Mouse (Mus musculus) large intestine, adult 2 months (tissue): ENCODE measurements around the gene Kcnq2. TPM values are rescaled to one million over a fixed set of nuclear protein-coding genes. Genes with fewer than 3 reads are reported as not detected.

Source experiments
- DNase-seq: peaks from one replicate; pipeline ENCODE4 v3.0.0-alpha.2; 2012; ENCODE audit warnings: low read depth, low spot score
- whole genome bisulfite sequencing: fragments of 180-500 bp; shearing (Covaris S2); methylation state at CpG from one replicate; pipeline ENCODE4 v1.1.7; 2018; 5-methylcytosine and 5-hydroxymethylcytosine counted together
- polyA plus RNA-seq: library from polyadenylated mRNA; depleted of rRNA; stranded (reverse); fragments of >200 nt; gene quantifications from 2 replicates; pipeline ENCODE4 v1.2.3, GENCODE M21; 2012

Gene Kcnq2
- polyA plus RNA-seq, 1 experiment: 0.37 TPM

DNA sequence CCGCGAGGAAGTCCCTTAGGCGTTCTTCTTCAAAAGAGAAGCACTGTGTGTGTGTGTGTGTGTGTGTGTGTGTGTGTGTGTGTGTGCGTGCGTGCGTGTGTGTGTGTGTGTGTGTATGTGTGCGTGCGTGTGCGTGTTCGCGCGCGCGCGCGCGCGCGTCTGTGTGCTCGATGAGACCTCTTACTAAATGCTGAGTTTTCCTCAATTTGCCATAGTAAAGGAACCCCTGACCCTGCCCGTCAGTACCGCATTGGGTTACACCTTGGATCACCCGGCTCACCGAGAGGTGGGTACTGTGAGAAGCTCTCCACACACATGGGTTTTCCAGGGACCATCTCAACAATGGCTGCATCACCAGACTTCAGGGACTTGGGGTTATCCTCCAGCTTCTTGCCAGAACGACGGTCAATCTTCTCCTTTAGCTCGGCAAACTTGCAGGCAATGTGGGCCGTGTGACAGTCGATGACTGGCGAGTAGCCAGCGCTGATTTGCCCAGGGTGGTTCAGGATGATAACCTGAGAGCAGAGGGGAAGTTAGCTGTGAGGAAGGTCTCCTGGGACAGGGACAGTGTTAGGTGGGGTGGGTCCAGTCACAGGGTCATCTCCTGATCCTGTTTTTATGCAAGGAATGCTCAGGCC, 13.3 kb upstream of the Kcnq2 start:
- WGBS: 20% methylated on average over 31 of the region's 31 CpGs
- DNase-seq: no peak

DNA sequence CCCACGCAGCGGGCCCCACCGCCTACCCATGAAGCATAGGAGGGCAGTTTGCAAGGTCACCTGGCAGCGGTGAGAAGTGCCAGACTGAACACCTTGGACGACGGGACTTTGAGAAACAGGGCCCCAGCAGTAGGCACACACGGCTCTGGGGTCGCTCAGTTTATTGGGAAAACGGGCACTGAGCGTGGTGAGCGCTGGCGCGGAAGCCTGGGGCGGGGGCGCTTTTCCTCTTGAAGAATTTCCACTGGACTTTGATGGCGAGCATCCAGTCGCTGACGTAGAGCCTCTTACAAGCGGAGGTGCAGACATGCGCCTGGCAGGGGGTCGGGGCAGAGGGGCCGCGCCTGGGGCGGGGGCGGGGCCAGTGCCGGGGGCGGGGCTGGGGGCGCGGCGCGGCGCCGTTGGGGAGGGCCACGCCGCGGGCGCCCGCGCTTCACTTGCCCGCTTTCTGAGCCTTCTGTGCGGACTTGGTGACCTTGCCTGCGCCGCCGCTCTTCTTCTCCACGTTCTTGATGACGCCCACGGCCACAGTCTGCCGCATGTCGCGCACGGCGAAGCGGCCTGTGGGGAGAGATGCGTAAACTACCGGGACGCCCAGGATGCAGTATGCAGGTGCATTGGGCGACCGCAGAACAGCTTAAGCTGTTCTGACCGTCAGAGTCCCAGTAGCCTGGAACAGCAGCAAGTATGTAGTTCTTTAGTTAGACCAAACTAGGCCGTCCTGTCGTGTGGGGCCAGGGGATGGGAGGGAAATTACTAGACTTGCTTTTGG, 12.6 kb upstream of the Kcnq2 start:
- 1% methylated on average over 61 of the region's 61 CpGs for WGBS
- DNase-seq: no peak

DNA sequence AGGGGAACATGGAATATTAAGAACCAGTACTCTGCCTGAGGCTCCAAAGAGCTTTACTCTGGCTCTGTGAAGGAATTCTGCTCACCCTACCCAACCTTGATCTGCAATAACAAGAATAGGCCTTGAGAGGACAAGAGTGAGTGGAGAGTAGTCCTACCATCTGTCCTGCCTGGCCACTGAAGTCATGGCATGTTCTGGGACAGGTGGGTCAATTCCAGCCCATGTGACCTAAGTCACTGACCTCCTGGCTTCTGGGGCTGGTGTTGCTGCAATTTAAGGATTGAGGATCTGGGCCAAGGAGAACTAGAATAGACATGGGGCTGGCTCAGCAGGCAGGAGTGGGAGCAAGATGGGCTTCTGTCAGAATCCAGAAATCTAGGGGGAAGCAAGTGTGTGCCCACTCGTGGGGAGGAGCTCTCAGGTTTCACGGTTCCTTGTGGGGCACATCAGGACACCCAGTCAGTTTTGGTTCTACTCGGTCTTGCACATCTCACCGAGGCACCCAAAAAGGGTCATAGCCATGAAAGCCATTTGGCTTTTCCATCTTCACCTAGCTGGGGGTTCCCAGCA, 12.0 kb upstream of the Kcnq2 start:
- 47% methylated on average over 4 of the region's 4 CpGs for WGBS
- no peak for DNase-seq

DNA sequence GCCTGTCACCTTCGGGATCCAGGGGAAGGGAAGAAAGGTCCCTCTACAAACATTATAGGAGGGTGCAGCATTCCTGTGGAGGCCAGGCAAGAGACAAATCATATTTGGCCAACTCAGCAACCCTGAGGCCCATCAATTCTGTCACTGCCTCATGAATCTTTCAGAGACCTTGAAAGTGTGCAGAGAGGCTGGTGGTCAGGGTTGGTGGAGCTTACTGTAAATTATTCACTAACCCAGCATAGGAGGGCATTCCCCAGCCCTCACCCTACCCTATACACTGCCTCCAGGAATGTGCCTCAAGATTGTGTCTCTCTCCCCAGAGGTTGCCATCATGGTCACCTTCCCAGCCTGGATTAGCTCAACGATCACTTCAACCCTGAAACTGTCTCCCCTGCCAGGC, 9.6 kb upstream of the Kcnq2 start:
- 62% methylated on average over 2 of the region's 2 CpGs for WGBS
- no peak for DNase-seq

DNA sequence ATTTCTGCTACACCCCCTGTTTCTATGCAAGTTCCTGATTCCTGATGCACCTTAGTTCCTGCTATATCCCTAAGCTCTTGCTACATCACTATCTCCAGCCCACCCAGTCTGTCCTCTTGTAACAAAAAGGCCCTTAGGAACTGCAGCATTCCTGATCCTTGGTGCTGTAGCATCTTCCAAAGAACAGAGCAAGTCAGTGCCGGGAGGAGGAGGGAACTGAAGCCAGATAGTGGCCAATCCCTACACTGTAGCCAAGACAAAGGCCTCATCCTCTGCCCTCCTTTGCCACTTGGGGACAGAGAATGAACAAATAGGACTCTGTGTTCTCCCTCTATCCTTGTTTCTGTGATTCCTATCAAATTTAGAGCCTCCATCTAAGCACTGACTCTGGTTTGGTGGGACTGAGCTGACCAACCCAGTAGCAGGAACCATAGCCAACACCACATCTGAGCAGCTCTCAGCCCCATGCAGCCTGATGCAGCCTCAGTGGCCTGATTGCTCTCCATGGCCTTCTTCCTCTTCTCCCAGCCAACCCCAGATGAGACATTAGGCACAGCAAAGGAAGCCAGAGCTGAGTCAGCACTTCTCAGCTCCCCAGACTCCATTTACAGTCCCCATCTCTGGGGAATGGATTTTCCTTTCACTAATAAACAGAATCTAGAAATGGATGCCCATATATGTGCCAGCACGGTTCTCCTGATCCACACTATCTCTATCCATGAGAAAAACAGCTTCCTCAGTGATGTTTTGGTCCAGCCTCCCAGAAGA, 8.6 kb upstream of the Kcnq2 start:
- DNase-seq: no peak
- 52% methylated on average over 2 of the region's 2 CpGs for WGBS

DNA sequence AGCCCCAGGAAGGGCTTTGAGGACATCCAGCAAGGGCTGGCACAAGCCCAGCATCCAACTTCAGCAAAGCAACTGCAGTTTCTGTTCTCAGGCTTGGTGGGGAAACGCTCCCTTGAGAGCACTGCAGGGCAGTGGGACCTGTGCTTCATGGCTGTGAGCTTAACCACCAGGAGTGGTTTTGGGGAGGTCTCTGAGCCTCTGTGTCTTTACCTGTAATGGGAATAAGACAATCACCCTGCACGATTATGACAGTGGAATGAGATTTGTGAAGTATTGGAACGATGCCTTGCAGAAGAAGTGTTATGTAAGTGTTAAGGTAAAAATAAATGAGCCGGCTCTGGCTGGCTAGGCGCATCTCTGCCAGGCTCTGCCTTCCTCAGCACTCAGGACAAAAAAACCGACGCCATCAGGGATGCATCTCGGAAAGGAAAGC, 7.6 kb upstream of the Kcnq2 start:
- WGBS: 66% methylated on average over 8 of the region's 8 CpGs
- DNase-seq: no peak

DNA sequence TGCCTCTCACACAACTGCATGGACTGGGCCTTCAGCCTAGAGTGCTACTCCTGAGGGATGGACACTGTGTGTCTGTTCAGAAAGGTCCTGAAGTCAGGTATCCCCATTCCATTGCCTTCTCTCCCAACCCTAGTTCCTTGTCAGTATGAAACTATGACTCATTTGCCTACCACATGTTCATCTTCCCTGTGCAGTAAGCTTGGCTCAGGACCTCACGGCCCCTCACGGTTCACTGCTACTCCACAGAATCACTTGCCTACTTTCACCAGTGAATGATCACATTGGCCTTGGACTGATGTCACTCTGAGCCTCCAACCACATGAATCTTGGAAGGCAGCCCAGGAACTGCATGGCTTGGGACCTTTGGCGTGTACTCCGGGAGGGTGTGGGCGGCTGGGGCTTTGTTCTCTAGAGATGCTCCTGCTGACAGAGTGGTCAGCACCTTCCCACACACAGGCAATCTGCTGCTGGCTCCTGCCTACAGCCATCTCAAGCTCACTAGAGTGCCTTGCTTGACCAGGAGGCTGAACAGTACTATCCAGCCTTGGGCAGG, 4.6 kb upstream of the Kcnq2 start:
- 76% methylated on average over 5 of the region's 5 CpGs for WGBS
- no peak for DNase-seq

DNA sequence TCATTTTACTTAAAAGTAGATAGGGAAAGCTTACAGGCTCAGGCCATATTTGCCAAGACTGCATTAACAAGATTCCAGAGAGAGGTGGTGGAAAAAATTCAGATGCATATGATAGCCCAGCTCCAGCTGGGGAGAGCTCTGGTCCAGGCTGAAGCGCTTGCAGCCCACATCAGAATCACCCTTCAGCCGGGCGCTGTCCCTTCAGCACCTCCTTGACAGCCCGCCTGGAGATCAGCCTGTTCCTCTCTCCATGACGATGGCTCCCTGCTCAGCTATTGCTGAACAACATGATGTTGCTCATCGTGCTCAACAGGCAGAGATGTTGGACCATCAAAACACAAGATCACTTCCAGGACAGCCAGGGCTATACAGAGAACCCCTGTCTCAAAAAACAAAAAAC, 1.8 kb upstream of the Kcnq2 start:
- no peak for DNase-seq
- 5% methylated on average over 6 of the region's 6 CpGs for WGBS

DNA sequence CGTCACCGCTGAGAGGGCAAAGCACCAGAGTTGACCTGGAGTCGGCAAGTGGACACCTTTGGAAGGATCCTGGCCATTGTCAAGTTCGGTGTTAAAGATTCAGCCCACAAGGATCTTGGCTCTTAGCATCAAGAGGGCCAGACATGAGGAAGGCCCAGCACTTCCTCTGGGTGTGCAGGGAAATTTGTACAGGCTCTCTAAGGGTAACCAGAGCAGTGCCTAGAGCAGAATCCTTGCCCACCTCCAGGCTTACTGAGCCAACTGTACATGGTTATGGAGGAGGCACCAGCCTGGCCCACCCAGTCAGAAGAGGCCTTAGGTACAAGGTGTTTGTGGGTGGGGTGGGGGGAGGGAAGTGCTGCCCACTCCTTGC, 332 bp upstream of the Kcnq2 start:
- DNase-seq: no peak
- 8% methylated on average over 4 of the region's 4 CpGs for WGBS

DNA sequence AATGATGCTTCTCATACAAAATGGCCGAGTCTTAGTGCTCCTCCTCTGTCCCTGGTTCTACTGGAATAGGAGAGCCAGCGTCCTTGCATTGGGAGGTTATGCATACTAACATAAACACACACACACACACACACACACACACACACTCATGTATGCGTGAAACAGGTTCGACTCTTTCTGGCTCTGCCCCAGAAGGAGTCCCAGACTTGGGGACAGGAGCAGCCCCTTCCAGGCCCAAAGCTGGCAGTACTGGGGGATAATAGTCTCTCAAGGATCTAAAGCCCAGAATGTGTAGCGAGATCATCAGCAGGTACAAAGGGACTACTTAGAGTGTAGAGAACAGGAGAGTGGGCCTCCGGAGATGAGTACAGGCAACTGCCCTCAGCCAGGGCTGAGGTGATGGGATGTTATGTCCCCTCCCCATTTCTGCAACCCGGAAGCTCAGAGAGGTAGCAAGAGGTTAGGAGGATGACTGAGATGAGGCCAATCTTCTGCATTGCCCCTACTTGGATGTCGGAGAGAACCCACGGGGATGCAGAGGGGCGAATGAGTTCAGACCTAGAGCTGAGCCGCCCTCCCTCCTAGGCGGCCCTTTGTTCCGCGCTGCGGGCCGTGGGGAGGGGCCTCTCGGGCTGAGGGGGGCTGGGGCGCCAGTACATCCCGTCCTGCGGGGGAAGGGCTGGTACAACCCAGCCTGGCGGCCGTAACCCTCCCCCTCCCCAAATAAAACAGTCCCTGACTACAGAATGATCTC, 1.1 kb downstream of the Kcnq2 start:
- 6% methylated on average over 22 of the region's 22 CpGs for WGBS
- no peak for DNase-seq

DNA sequence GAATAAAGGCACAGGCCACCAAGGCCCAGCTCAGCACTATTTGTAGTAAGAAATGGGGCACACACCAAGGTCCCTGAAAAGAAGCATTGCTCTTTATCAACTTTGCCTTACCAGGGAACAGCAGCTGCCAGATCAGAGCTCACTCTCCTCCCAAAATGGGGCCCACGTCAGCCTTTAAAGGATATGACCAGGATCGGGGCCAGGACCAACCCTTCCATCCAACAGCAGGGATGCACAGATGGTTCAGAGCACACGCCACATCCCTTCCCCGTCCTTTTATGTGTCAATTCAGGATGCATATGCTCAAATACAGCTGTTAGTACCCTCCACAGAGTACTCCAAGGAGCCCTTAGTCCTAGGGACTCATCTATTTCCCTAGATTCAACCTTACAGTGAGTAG, 4.9 kb downstream of the Kcnq2 start:
- WGBS: 51% methylated on average over 4 of the region's 4 CpGs

DNA sequence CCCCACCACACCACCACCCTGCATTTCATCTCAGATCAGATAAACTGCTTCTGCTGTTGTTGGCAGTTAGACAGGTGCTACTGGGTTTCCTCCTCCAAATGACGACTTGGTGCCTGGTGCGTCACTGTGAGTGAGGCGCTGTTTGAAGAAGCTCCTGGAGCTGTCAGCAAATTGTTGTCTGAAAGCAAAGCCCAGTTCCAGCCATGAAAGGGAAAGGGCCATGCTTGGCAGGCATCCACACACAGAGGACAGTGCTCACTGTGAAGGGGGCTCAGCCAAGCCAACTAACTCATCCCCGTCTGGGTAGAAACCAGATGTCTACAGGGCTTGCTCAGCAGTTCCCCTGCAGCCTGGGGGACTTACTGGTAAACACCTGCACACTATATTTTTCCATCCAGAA, 6.1 kb downstream of the Kcnq2 start:
- DNase-seq: no peak

More for the DNA sequence above, 4.9 kb downstream of the Kcnq2 start:
- DNase-seq: no peak

DNA sequence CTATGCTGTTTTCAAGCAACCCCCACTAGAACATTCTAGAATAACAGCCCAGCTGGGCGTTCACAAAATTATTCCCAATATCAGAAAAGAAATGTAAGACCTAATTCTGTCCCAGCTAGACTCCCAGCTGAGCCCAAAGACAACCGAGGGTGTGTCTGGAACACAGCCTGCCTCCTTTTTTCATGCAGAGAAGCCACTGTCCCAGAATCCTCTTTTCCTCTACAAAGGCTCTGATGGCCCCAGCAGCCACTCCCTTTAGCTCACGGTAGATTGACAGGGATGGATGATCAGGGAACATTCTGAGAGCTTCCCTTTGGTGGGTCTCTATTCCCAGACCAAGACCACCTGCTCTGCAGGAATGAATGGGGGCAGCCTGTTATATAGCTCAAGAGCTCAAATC, 7.3 kb downstream of the Kcnq2 start:
- 35% methylated on average over 3 of the region's 3 CpGs for WGBS
- no peak for DNase-seq

More for the DNA sequence above, 6.1 kb downstream of the Kcnq2 start:
- 66% methylated on average over 4 of the region's 4 CpGs for WGBS

DNA sequence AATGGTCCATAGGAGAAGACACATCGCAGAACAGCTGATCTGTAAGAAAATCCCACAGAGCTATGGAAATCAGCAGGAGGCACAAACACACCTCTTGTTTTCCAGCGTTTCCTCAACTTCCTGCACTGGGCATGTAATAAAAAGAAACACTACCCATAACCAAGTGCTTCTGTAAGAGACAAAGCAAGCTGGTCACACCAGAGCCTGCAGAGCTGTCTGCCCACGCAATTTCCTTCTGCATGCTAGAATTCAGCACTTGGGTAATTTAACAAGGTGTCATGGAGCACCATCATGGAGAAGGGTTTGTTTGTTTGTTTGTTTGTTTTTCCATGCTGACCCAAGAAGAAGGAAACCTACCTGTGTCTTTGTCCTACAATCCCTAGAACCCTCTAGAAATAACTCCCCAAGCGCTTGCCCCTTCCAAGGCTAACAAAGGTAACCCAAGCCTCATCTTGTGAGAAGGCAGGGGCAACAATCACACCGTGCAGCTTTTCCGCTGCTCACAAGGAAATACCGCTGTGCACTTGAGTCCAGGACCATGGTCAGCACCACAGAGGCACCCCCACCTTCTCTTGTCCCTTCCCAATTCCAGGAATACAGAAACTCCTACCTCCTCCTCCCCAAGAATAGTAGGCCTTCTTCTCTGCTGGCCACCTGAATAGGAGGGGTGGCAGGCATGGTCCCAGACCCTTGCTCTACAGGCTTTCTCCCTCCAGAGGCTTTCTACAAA, 9.2 kb downstream of the Kcnq2 start:
- 50% methylated on average over 7 of the region's 7 CpGs for WGBS
- no peak for DNase-seq

DNA sequence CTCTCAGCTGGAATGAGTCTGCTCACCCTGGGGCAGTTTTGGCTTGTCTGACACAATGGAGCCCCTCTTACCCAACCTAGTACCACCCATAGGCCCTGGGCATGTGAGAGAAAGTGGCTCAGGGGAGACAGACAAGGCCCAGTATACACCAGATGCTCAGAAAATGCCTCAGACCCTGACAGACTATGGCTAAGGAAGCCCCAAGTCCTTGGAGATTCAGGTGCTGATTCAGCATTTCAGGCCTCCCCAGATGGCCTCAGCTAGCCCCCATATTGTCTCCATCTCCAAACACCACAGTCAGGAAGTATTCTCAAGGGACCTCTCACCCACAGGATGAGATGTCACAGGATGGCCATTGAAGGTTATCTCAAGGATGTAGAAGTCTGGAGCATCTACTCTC, 12.5 kb downstream of the Kcnq2 start:
- no peak for DNase-seq

DNA sequence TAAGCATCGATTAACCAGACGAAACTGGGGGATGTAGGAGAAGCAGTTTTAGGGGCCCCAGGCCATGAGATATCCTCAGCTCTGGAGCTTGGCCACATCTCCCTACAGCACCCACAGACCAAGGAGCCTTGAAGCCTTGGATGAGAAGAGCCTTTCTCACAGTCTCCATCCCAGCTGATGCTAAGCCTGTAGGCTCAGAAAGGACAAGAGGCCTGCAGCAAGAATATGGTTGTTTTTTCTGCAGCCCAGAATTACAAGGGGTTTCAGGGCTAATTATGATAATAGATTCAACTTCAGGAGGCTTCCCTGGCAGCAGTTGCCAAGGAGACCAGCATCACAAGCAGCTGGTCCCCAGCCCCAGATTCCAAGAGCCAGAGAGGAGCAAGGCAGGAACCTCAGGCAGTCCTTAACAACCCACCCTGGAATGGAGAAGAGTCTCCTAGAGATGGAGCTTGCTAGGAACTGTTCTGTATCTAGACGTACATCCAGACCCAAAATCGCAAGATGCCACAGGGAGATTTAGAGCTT, 14.1 kb downstream of the Kcnq2 start:
- no peak for DNase-seq
- 84% methylated on average over 4 of the region's 4 CpGs for WGBS

DNA sequence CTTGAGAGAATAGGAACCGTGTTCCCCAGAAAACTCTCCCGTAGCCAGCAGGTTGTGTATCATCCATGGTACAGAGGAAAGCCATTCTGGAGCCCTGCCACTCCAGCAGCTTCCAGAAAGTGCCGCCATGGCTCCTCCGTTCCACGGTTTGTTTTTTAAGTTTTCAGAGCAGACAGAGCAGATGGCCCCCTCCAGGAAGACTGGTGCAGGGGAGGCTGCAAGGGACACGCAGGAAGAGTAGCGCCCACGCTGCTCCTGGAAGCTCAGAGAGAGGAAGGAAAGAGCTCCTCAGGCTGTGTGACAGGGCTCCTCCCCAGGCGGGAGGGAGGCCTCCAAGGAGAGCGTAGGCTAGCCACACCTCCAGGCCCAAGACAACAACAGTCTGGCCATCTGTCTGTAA, 15.1 kb downstream of the Kcnq2 start:
- no peak for DNase-seq
- 15% methylated on average over 10 of the region's 10 CpGs for WGBS

DNA sequence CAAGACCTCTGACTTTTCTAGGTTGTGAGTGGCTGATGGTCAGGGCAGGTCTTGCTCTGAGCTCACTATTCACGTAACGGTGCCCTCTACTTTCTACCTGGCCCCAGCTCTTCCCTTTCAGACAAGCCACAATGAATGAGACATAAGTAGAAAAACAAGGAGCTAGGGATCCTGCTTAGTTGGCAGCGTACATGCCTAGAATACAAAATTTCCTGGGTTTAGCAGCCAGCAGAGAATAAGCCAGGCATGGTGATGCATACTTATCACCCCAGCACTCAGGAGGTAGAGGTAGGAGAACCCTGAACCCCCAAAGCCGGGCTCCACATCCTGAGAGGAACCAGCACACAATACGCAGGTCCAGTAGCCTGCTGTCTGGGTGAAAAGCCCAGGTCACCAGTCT, 18.7 kb downstream of the Kcnq2 start:
- 75% methylated on average over 5 of the region's 5 CpGs for WGBS
- DNase-seq: no peak

DNA sequence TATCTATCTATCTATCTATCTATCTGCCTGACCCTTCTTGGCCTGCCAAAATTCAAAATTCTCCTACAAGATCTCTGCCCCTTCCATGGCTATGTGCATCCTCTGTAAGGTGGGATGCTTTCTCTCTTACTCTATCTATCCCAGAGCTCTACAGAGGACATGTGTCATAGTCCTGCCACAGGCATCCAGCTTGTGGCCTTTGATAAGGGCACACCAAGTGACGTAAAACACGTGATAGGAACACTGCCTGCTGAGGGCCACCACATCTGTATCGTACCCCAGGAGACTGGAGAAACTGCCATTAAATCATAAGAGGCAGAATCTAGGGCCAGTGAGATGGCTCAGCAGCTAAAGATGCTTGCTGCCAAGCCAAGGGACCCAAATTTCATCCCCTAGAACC, 19.7 kb downstream of the Kcnq2 start:
- 71% methylated on average over 3 of the region's 3 CpGs for WGBS
- DNase-seq: no peak
